Mouse (Mus musculus): ENCODE data around the gene Chic1.

- TF ChIP-seq CTCF (IDR thresholded peaks at IDR 0.05; ENCODE audit: low read depth) (no peak), EP300 (IDR thresholded peaks at IDR 0.05; ENCODE audit: low read depth) (no peak)
Observed at GRCm38 (mm10) chrX:103308262-103308661, 48.0 kb upstream of the Chic1 start.
